Mouse (Mus musculus): ENCODE data around the gene Gif.

DNA sequence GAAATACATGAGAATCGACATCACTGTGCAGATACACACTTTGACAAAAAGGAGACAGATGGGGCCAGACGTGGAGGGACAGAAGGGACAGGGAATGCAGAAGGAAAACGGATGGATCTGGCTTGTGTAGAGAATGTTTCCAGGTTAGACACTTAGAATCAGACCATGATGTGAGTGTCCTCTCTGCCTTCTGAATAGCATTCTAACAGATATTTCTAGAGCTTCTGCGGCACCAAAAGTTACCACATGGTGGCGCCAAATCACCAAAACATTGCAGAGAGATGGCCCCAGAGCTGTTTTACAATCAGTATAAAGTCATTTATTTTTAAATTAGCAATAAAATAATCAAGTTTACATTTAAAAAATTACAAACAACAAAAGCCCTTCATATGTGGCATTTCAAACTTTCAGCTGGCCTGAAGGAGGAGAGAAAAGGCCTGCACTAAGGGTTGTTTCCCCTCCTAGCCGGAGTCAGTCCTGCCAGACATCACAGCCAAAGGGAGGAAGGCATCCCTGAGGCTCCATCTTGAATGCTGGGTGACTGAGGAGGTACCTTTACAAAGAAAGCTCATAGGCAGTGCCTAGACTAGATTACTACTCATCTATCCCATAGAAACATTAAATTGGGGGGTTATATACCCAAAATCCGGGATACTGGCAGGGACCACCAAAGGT lies 30.0 kb downstream of the Gif start:
- TF ChIP-seq POLR2A (IDR thresholded peaks at IDR 0.05; ENCODE audit: insufficient read depth, low read depth, low read length) (no peak), CTCF (IDR thresholded peaks at IDR 0.05) (peak; percentile 94)
